Mouse (Mus musculus): ENCODE measurements around the gene Ltbp3.

The Ltbp3 gene

GRCm38 (mm10) chr19:5723934-5724548 is 16.7 kb upstream of the Ltbp3 start:
- DNase-seq (ENCODE audit: low read depth, low spot score): no peak

DNA sequence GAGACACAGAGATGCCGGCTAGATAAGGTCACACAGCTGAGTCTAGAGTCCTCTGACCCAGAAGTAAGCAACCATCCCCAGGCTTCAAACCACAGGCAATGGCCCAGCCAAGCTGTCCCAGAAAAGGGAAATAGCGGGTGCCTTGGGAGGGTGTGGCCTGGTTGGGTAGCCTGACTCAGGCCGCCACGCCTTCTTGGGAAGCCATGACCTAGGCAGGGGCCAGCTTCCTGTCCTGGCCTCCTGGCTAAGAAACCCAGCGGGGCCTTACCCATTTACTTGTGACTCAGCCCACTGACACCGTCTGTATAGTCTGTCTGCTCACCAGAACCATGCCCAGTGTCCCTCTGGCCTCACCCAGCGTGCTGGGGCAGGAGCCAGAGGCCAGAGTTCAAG is 16.2 kb upstream of the Ltbp3 start:
- DNase-seq (ENCODE audit: low read depth, low spot score): no peak

DNA sequence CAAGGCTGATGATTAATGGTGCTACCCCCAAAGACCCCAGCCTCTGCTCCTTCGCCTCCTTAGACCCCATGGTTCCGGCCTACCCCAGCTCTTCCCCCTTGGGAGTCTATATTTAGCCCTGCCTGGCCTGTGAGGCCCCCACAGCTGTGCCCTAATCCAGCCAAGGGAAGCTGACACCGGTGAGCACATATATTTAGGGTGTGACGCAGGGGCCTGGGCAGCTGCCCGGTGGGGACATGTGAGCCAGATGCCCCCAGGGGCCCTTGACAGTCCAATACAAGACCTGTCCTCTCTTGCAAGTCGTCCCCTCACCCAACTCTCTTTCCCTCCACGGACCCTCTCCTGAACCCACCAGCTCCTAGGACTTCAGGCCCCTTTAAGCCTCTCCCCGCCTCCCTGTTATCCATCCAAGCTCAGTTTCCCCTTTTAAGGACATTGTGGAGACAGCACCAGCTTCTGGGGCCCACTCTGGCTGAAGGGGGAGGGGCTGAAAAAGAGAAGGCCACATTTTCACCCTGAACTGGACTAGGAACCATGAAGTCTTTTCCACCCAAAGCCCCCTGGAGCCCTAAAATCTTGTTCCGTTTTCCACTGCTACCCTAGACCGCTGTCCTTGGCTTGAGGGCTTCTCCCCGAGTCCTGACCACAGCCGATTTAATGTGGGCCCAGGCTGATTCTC is 15.5 kb upstream of the Ltbp3 start:
- DNase-seq (ENCODE audit: low read depth, low spot score): no peak

DNA sequence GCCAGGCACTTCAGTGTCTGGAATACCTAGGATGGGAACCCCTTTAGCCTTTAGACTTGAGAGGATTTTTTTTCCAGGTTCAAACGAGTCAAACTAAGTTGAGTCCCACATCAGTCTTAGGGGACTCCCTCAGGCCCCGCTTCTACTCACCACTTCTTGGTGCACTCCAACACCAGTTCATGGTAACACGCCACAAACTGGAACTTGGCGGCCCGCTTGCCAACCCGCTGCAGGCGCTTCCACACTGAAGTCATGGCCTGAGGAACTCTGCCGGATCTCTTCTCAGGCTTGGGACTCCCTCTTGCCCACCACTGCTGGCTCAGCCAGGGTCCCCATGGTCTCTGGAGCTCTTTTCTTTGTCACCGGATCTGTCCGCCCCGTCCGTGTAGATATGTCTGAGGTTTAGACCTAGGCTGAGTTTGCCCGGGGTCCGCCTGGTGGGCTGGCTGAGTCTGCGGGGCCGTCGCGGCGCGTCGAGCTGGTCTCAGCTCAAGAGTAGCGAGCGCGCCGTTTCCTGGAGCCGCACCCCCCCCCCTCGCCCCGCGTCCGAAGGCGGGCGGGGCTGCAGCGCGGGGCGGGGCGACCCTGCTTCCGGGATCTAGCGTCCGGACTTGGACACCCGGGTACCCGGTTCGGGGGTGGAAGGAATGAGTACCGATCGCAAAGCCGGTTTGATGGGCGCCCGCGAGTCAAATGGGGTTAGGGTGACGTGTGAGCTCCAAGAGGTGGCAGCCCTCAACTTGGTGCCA is 14.8 kb upstream of the Ltbp3 start, which contains the start of gene Ehbp1l1:
Gene Ehbp1l1, minus strand, starts transcription at position 551 of the 749 bp plus-strand sequence.
- no peak for DNase-seq (ENCODE audit: low read depth, low spot score)

DNA sequence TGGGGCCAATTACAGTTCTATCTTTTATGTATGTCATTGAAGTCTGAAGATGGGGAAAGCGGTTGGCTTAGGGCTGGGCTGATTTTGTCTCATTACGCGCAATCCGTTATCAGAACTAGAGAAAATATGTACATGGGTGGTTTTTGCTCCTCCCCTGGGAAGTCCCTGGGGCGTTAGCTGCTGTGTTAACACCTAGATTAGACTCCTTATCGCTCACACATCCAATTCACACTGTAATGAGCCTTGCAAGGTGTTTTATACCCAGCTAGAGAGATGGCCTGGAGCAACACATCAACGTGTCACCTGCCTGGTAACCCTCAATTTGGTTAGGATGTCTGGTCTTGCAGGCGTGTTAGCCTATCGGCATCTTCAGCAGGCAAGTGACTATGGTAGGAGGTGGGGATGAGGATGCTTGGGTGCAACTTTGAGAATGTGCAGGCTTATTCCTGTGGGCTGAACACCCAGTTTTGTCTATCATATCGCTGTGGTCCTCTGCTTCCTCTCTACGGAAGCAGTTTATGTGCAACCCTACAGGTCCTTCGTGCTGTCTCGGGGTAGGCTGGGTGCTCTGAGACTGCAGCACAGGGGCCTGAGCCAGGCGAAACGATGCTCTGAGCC is 13.6 kb upstream of the Ltbp3 start:
- DNase-seq (ENCODE audit: low read depth, low spot score): no peak

DNA sequence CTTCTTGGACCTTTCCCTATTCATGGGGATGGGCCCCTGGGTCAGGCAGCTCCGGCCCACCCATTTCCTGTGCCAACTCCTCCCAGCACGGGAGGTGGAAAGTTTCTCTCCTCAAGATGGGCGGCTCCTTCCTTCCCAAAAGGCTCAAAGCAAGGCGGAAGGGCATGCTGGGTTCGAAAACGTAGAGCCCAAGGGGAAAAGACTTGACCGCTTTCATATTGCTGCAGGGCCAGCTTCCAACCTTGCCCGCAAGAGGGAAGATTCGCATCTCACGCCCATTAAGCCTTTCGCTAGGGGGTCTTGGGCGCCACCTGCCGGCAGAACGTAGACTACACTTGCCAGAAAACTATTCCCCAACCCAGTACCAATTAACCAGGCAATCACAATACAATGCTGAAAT is 13.0 kb upstream of the Ltbp3 start:
- DNase-seq (ENCODE audit: low read depth, low spot score): peak; percentile 53

- no peak for DNase-seq (ENCODE audit: low read depth, low spot score)
Measured at GRCm38 (mm10) chr19:5728631-5729443, 11.9 kb upstream of the Ltbp3 start.

GRCm38 (mm10) chr19:5729444-5729815 is 11.3 kb upstream of the Ltbp3 start, which contains the start of gene Fam89b:
Gene Fam89b (minus strand): TSS chr19:5729653.
- peak; percentile 44 for DNase-seq (ENCODE audit: low read depth, low spot score)

DNA sequence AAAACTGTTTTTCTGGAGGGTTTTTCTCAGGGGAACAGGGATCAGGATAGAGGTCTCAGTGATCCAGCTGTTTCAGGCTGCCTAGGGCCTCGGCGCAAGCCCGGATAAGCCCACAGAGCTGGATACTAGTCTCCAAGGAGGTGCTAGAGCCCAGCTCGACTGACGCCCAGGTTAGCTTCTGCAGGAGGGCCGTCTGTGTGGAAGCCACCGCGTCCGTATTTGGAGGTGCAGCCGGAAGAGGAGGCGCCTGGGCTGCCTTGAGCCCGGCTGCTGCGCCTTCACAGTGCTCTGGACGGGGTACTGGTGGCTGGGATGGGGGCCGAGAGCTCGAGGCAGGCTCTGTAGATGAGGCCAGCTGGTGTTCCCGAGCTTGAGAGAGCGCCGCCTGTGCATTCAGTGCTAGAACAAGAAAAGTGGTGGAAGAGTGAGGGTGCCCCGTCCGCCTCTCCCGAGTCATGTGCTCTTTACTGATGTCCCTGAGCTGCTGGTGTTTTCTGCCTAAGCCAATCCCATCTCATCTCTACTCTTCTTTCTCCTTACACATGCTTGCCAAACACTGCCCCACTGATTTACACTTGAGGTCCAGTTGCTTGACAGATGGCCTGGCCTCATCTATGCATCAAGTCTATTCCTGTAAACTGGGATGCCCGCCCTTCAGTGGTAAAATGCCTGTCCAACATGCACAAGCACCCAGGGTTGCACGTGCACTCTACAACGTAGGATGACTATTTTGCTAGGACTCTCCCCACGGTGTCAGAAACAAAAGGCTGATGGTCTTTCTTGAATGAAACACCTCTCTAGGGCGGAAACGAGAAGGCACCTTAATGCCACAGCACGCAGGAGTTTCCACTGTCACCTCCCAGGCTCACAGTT is 10.2 kb upstream of the Ltbp3 start:
- DNase-seq (ENCODE audit: low read depth, low spot score): no peak

- DNase-seq (ENCODE audit: low read depth, low spot score): peak; percentile 94
Measured at GRCm38 (mm10) chr19:5731264-5731978, 9.3 kb upstream of the Ltbp3 start.

GRCm38 (mm10) chr19:5734325-5734724 is 6.4 kb upstream of the Ltbp3 start:
- DNase-seq (ENCODE audit: low read depth, low spot score): no peak

DNA sequence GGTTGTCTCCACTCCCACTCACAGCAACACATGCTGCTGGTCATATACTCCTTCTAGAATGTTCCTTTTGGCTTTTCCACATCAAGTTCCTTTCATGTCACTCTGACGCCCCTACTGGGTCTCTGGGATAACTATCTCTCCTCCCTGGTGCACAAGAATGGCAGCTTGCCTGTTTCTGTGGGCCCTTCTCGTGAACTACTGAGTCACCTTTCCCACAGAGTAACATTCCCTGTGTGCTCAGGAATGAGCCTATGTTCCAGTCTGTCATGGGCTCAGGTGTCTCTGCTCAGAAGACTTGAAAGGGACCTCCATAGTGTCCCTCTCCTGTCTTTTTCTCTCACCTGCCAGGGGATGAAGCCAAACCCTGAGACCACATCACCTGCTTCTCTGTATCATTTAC is 1.3 kb upstream of the Ltbp3 start:
- DNase-seq (ENCODE audit: low read depth, low spot score): no peak

- no peak for DNase-seq (ENCODE audit: low read depth, low spot score)
Measured at GRCm38 (mm10) chr19:5741641-5742240, 1.0 kb downstream of the Ltbp3 start.

DNA sequence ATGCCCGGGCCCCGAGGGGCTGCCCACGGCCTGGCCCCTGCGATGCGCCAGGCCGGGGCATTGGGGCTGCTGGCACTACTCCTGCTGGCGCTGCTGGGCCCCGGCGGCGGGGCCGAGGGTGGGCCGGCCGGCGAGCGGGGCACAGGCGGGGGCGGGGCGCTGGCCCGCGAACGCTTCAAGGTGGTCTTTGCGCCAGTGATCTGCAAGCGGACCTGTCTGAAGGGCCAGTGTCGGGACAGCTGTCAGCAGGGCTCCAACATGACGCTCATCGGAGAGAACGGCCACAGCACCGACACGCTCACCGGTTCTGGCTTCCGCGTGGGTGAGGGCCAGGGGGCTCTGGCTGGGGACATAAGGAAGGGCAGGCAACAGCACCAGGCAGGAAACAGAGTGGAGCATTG is 1.5 kb downstream of the Ltbp3 start:
- DNase-seq (ENCODE audit: low read depth, low spot score): no peak

DNA sequence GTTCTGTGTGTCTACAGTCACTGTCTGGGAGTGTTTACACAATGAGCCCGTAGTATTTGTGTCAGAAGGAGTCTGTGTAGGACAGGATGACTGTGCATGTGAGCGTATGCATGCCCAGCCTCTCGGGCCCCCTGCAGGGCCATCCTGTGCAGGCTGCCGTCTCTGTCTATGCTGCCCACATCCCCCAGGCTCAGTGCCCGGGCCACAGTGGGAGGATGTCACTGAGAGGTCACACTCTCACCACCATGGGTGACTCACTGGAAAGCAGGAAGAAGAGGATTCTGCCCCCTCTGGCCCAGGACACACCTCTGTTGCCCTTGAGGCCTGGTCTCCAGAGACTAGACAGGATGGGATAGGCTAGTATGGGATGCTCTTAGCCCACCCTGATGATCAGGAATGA is 2.9 kb downstream of the Ltbp3 start:
- no peak for DNase-seq (ENCODE audit: low read depth, low spot score)

DNA sequence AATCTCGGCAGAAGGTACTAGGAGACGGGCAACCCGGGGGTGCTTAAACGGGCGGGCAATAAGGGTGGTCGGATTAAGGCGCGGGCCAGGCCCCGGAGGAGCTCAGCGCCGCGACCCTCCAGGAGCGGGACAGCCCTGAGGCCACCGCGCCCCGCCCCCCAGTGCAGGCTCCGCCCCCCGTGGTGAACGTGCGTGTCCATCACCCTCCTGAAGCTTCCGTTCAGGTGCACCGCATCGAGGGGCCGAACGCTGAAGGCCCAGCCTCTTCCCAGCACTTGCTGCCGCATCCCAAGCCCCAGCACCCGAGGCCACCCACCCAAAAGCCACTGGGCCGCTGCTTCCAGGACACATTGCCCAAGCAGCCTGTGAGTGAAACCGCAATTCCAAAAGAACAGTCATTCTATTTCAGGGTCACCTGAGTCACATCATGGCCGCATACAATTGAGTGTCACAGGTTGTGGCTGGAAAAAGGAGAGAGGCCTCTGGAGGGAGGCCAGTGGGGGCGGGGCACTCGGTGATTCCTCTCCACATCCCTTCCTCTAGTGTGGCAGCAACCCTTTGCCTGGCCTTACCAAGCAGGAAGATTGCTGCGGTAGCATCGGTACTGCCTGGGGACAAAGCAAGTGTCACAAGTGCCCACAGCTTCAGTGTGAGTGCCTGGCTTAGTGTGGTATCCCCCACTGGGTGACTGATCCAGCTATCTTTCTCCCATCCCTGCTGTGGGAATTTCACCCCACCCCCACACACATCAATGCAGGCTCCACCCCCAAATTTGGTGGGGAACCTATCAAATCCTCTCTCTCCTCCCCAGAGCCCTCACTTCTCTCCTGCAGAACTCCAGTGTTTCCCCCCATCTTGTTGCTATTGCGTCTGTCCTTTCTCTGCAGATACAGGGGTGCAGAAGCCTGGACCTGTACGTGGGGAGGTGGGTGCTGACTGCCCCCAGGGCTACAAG is 5.3 kb downstream of the Ltbp3 start:
- DNase-seq (ENCODE audit: low read depth, low spot score): no peak

GRCm38 (mm10) chr19:5746907-5747363 is 6.2 kb downstream of the Ltbp3 start:
- no peak for DNase-seq (ENCODE audit: low read depth, low spot score)

DNA sequence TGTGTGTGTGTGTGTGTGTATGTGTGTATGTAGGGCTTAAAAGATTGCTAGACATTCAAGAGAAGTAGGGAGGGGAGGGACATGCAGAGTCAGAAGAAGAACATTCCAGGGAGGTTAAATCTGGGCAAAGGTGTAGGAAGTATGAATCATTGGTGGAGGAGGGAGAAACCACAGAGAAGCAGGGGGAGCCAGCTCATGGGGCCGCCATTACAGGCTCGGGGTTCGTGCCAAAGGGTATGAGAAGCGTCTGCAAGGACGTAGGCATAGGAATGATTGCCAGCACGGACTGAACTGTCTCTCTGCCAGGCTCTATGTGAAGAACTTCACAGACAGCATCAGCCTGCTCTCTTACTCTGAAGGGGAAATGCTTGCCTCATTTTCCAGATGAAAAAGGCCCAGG is 8.8 kb downstream of the Ltbp3 start:
- DNase-seq (ENCODE audit: low read depth, low spot score): no peak

Measured in retina, adult 2 months (tissue).